Mouse (Mus musculus) limb, embryonic 10.5 days (tissue): Measurements from ENCODE around the gene Rarg. TPM values are rescaled to one million over a fixed set of nuclear protein-coding genes. Genes with fewer than 3 reads are reported as not detected.

Experiments
- DNase-seq: peaks from one replicate; pipeline ENCODE4 v3.0.0-alpha.2; 2017; ENCODE audit warnings: low spot score
- H3K27ac ChIP-seq: fragments of 300-500 bp; sonication (generic); 2 replicates; pipeline ENCODE4 v1.5.1; 2016; ENCODE audit warnings: mild to moderate bottlenecking
- H3K27me3 ChIP-seq: fragments of 300-500 bp; sonication (generic); 2 replicates; pipeline ENCODE4 v1.6.1; 2016; ENCODE audit warnings: low read depth, mild to moderate bottlenecking; ENCODE audit not compliant: poor library complexity, severe bottlenecking
- H3K36me3 ChIP-seq: fragments of 300-500 bp; sonication (generic); 2 replicates; pipeline ENCODE4 v1.6.1; 2016; ENCODE audit warnings: mild to moderate bottlenecking, moderate library complexity
- H3K4me1 ChIP-seq: fragments of 300-500 bp; sonication (generic); 2 replicates; pipeline ENCODE4 v1.6.1; 2016
- H3K4me3 ChIP-seq: fragments of 300-500 bp; sonication (generic); 2 replicates; pipeline ENCODE4 v1.5.1; 2016; ENCODE audit warnings: mild to moderate bottlenecking, moderate library complexity
- H3K9me3 ChIP-seq: fragments of 300-500 bp; sonication (generic); replicated peaks from 2 replicates; pipeline ENCODE4 v1.6.1; 2016; ENCODE audit warnings: mild to moderate bottlenecking
- WGBS: fragments of 180-500 bp; shearing (Covaris S2); methylation state at CpG from one replicate; pipeline ENCODE4 v1.1.7; 2016; 5-methylcytosine and 5-hydroxymethylcytosine counted together
- polyA plus RNA-seq: library from polyadenylated mRNA; unstranded; fragments of >200 nt; fragmentation: Nextera tagmentation; extraction: Ambion mirVana; gene quantifications from 2 replicates; pipeline ENCODE4 v1.2.1, GENCODE M21; 2016

Gene Rarg
- polyA plus RNA-seq, 1 experiment from 2014 or later: 148 TPM

GRCm38 (mm10) chr15:102224186-102224991 is 32.9 kb downstream of the Rarg start:
- 3% methylated on average over 43 of the region's 43 CpGs for WGBS
- peaks cover 15% of the 10 kb centered on the region for H3K4me1 ChIP-seq
- peak overlapping the region; percentile 78 for H3K27ac ChIP-seq
- DNase-seq: peak; percentile 89
- H3K27me3 ChIP-seq: peaks cover 32% of the 10 kb centered on the region
- H3K4me3 ChIP-seq: peak overlapping the region; percentile 58
- no peaks in the 10 kb centered on the region for H3K36me3 ChIP-seq
- H3K9me3 ChIP-seq: no peaks in the 10 kb centered on the region

- Histone ChIP-seq H3K27me3 (peaks cover 32% of the 10 kb centered on the region), H3K36me3 (peaks cover 6% of the 10 kb centered on the region), H3K4me3 (no peak overlapping the region), H3K27ac (no peak overlapping the region), H3K4me1 (peaks cover 15% of the 10 kb centered on the region), H3K9me3 (no peaks in the 10 kb centered on the region)
- 71% methylated on average over 10 of the region's 10 CpGs for WGBS
- no peak for DNase-seq
Measured at GRCm38 (mm10) chr15:102222386-102222785, 34.9 kb downstream of the Rarg start.

DNA sequence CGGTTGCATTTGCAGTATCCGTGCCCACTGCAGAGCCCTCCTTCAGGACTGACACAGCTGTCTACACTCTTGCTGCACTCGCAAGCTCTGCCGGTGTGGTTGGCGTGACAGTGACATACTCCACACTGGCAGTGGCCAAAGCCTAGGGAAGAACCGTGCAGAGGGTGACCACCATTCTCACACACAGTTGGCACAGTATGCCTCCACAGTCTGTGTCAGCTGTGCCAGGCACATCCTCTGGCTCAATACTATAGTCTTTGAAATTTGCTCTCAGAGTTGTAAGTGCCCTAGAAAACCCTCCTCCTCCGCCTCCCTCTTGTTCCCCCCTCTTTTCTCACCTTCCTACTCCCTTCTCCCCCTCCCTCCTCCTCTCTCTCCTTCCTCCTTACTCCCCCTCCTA is 40.0 kb downstream of the Rarg start:
- Histone ChIP-seq H3K27ac (no peak overlapping the region), H3K9me3 (no peaks in the 10 kb centered on the region), H3K27me3 (peaks cover 8% of the 10 kb centered on the region), H3K4me1 (peaks cover 2% of the 10 kb centered on the region; the same call in 1 of the 2 replicates), H3K4me3 (no peak overlapping the region), H3K36me3 (peaks cover 55% of the 10 kb centered on the region)
- no peak for DNase-seq
- WGBS: 84% methylated on average over 7 of the region's 7 CpGs

- H3K36me3 ChIP-seq: peaks cover 62% of the 10 kb centered on the region
- peaks cover under 1% of the 10 kb centered on the region; the same call in 1 of the 2 replicates for H3K27me3 ChIP-seq
- H3K4me3 ChIP-seq: no peak overlapping the region
- peaks cover 2% of the 10 kb centered on the region; the same call in 1 of the 2 replicates for H3K4me1 ChIP-seq
- 87% methylated on average over 16 of the region's 16 CpGs for WGBS
- no peak for DNase-seq
- H3K9me3 ChIP-seq: no peaks in the 10 kb centered on the region
- H3K27ac ChIP-seq: no peak overlapping the region
Measured at GRCm38 (mm10) chr15:102216459-102217228, 40.7 kb downstream of the Rarg start.

- H3K36me3 ChIP-seq: peaks cover 72% of the 10 kb centered on the region
- H3K9me3 ChIP-seq: no peaks in the 10 kb centered on the region
- no peak for DNase-seq
- 73% methylated on average over 6 of the region's 6 CpGs for WGBS
- no peak overlapping the region for H3K4me3 ChIP-seq
- H3K4me1 ChIP-seq: peaks cover 2% of the 10 kb centered on the region; the same call in 1 of the 2 replicates
- no peak overlapping the region for H3K27ac ChIP-seq
- H3K27me3 ChIP-seq: no peaks in the 10 kb centered on the region
Measured at GRCm38 (mm10) chr15:102215624-102216023, 41.7 kb downstream of the Rarg start.

DNA sequence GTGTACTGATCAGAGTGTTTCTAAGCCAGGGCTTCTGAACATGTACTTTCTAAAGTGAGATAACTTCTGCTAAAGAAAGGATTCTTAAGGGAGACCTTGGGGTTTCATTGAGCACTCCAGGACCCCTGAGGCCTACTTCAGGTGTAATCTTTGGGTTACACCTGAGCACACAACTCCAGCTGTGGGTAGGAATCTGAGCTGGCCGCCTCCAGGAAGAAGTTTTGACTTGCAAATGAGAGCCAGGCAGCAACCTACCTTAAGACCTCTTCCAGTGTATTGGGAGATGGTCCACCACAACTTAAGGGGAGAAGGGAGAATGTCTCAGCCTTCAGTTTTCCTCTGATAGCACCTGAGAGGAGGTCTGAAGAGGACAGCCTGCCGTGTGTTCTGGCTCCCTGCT is 43.2 kb downstream of the Rarg start:
- no peaks in the 10 kb centered on the region for H3K9me3 ChIP-seq
- H3K36me3 ChIP-seq: peaks cover 87% of the 10 kb centered on the region
- H3K27ac ChIP-seq: no peak overlapping the region
- H3K4me1 ChIP-seq: peaks cover 2% of the 10 kb centered on the region; the same call in 1 of the 2 replicates
- DNase-seq: no peak
- H3K4me3 ChIP-seq: no peak overlapping the region
- H3K27me3 ChIP-seq: no peaks in the 10 kb centered on the region
- 62% methylated on average over 2 of the region's 2 CpGs for WGBS

- no peak for DNase-seq
- H3K27me3 ChIP-seq: no peaks in the 10 kb centered on the region
- WGBS: 88% methylated on average over 6 of the region's 6 CpGs
- peaks cover under 1% of the 10 kb centered on the region; the same call in 1 of the 2 replicates for H3K4me1 ChIP-seq
- peaks cover 99% of the 10 kb centered on the region for H3K36me3 ChIP-seq
- H3K27ac ChIP-seq: no peak overlapping the region
- H3K4me3 ChIP-seq: no peak overlapping the region
- H3K9me3 ChIP-seq: no peaks in the 10 kb centered on the region
Measured at GRCm38 (mm10) chr15:102211895-102212294, 45.4 kb downstream of the Rarg start.

DNA sequence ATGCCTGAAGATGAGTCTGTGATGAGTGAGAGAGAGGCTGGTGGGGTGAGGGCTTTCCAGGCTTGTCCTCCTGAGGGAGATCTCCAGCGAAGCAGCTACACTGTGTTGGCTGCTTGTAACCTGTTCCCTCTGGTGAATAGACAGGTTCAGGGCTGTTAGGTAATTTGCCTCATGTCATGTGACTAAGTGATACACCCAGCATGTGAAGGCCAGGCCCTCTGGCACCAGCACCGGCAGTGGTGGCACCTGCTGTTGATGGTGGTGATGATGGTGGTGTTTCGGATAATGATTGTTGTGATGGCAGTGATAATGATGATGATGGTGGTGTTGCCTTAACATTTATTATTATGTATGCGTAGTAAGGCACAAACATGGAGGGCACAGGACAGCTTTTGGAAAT is 46.5 kb downstream of the Rarg start:
- DNase-seq: no peak
- peaks cover 98% of the 10 kb centered on the region for H3K36me3 ChIP-seq
- no peak overlapping the region for H3K4me3 ChIP-seq
- H3K27ac ChIP-seq: no peak overlapping the region
- H3K27me3 ChIP-seq: no peaks in the 10 kb centered on the region
- 96% methylated on average over 4 of the region's 4 CpGs for WGBS
- H3K4me1 ChIP-seq: peaks cover 1% of the 10 kb centered on the region
- no peaks in the 10 kb centered on the region for H3K9me3 ChIP-seq

GRCm38 (mm10) chr15:102209114-102209513 is 48.2 kb downstream of the Rarg start:
- no peak overlapping the region for H3K27ac ChIP-seq
- H3K27me3 ChIP-seq: no peaks in the 10 kb centered on the region
- no peak overlapping the region for H3K4me3 ChIP-seq
- peaks cover 18% of the 10 kb centered on the region for H3K4me1 ChIP-seq
- H3K36me3 ChIP-seq: peaks cover 96% of the 10 kb centered on the region
- WGBS: 87% methylated on average over 8 of the region's 8 CpGs
- no peak for DNase-seq
- H3K9me3 ChIP-seq: no peaks in the 10 kb centered on the region

- Histone ChIP-seq H3K27me3 (no peaks in the 10 kb centered on the region), H3K36me3 (peaks cover 86% of the 10 kb centered on the region), H3K27ac (no peak overlapping the region), H3K4me1 (peaks cover 19% of the 10 kb centered on the region), H3K4me3 (no peak overlapping the region), H3K9me3 (no peaks in the 10 kb centered on the region)
- WGBS: 89% methylated on average over 9 of the region's 9 CpGs
- no peak for DNase-seq
Measured at GRCm38 (mm10) chr15:102208092-102208561, 49.2 kb downstream of the Rarg start.

DNA sequence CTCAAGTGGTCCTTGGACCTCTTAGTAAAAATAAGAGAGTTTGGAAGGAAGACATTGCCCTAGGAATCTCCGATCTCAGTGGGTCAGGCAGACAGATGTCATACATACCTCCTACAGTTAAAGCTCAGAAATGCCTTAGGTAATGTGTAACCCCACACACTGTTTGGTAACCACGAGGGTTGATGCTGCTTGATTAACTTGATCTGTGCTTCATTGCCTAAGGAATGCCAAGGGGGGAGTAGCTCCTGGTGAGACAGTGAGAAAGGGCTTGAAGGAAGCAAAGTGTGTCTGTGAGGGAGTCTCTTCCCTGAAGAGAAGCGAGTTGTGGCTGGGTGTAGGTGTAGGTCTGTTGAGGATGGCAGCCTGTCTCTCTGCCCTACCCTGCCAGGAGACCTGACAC is 50.0 kb downstream of the Rarg start:
- Histone ChIP-seq H3K4me1 (peaks cover 26% of the 10 kb centered on the region), H3K27ac (no peak overlapping the region), H3K4me3 (no peak overlapping the region), H3K27me3 (no peaks in the 10 kb centered on the region), H3K9me3 (no peaks in the 10 kb centered on the region), H3K36me3 (peaks cover 79% of the 10 kb centered on the region)
- no peak for DNase-seq
- 91% methylated on average over 3 of the region's 3 CpGs for WGBS

DNA sequence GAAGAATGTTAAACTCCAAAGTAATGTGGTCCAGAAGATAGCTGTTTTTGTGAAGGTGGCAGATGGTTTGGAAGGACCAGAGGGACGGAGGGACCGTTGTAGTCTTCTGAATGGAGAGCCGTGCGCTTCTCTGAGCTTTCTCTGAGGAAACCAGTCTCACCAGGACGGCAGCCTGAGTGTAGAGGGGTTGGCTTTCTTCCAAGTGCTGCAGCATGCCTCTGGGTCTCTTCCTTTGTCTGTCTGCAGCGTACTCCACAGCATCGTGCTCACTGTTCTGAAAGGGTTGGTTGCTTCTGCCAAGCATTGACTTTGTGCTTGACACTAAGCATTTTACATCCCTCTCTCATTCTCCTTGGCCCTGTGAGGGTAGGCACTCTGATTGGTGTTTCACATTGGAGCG is 51.5 kb downstream of the Rarg start:
- WGBS: 88% methylated on average over 8 of the region's 8 CpGs
- peak overlapping the region; percentile 30; the same call in 1 of the 2 replicates for H3K27ac ChIP-seq
- no peaks in the 10 kb centered on the region for H3K27me3 ChIP-seq
- peaks cover 64% of the 10 kb centered on the region for H3K36me3 ChIP-seq
- H3K4me3 ChIP-seq: peak overlapping the region; percentile 82
- DNase-seq: no peak
- H3K4me1 ChIP-seq: peaks cover 27% of the 10 kb centered on the region
- H3K9me3 ChIP-seq: no peaks in the 10 kb centered on the region
